Mouse (Mus musculus) thymus, adult 2 months (tissue): Measurements from ENCODE around the gene Wif1. TPM values are rescaled to one million over a fixed set of nuclear protein-coding genes. Genes with fewer than 3 reads are reported as not detected.

Experiments used
- DNase-seq: peaks from one replicate; pipeline ENCODE4 v3.0.0; 2021
- H3K27ac ChIP-seq: fragments of 200-500 bp; 2 replicates; pipeline ENCODE4 v1.5.1; 2012; ENCODE audit warnings: low read length, control low read depth; ENCODE audit not compliant: control insufficient read depth, insufficient read depth
- H3K27me3 ChIP-seq: fragments of 200-500 bp; 2 replicates; pipeline ENCODE4 v1.6.1; 2012; ENCODE audit warnings: mild to moderate bottlenecking, low read length, moderate library complexity, mixed read lengths; ENCODE audit not compliant: control insufficient read depth, insufficient read depth
- H3K36me3 ChIP-seq: fragments of 200-500 bp; 2 replicates; pipeline ENCODE4 v1.6.1; 2012; ENCODE audit warnings: mild to moderate bottlenecking, low read length, moderate library complexity; ENCODE audit not compliant: control insufficient read depth, insufficient read depth
- H3K4me1 ChIP-seq: fragments of 200-500 bp; replicated peaks from 2 replicates; pipeline ENCODE4 v1.6.1; 2012; ENCODE audit warnings: low read length; ENCODE audit not compliant: control insufficient read depth, insufficient read depth
- H3K4me3 ChIP-seq: fragments of 200-500 bp; 2 replicates; pipeline ENCODE4 v1.5.1; 2012; ENCODE audit warnings: mild to moderate bottlenecking, low read length, control low read depth, moderate library complexity; ENCODE audit not compliant: control insufficient read depth, insufficient read depth
- CTCF ChIP-seq: fragments of 200-500 bp; IDR thresholded peaks from 2 replicates; pipeline ENCODE4 v1.5.1; 2012; ENCODE audit warnings: mild to moderate bottlenecking, control low read depth, low read length, moderate library complexity, borderline replicate concordance; ENCODE audit not compliant: control insufficient read depth, poor library complexity, insufficient read depth; ENCODE audit errors: extremely low read depth
- POLR2A ChIP-seq: fragments of 200-500 bp; IDR thresholded peaks from 2 replicates; pipeline ENCODE4 v1.6.1; 2012; ENCODE audit warnings: mild to moderate bottlenecking, low read length, control low read depth, moderate library complexity; ENCODE audit not compliant: control insufficient read depth, poor library complexity, insufficient read depth; ENCODE audit errors: extremely low read depth
- WGBS: fragments of 180-500 bp; shearing (Covaris S2); methylation state at CpG from one replicate; pipeline ENCODE4 v1.1.7; 2018; 5-methylcytosine and 5-hydroxymethylcytosine counted together
- polyA plus RNA-seq: library from polyadenylated mRNA; depleted of rRNA; stranded (reverse); fragments of >200 nt; gene quantifications from 2 replicates; pipeline ENCODE4 v1.2.3, GENCODE M21; 2012

Gene Wif1
- polyA plus RNA-seq, 1 experiment = 0.97 TPM

GRCm38 (mm10) chr10:121031802-121032201 lies 2.0 kb upstream of the Wif1 start:
- WGBS = 2% methylated on average over 7 of the region's 7 CpGs
- TF ChIP-seq CTCF (no peak), POLR2A (no peak)
- DNase-seq = peak; percentile 4

DNA sequence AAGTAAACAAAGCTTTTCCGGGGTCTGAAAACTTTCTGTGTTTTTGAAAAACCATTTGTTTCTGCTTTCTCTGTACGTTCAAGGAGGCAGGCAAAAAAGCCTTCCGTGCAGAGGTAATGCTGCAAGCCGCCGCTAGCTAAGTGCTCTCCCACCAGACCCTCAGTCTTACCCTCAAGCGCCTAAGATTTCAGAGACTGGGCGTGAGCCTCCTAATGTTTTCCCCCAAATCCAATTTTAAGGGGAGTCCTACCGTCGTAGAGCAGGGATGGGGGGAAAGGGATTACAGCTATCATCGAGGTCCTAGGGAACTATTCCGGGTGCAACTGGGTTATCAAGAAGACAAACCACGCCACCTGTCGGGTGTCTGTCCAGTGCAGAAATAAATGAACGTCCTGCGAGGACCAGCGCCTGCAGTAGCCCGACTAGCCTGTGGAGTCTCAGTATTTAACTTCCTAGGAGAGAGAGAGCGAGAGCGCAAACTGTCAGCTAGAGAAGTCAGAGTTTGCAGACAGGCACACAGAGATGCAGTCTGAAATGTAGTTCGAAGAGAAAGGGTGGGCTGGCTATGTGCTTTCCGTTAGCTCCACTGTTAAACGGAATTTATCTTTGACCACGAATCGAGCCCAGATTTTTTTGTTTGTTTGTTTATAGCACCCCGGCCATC lies 500 bp upstream of the Wif1 start:
- DNase-seq = peak; percentile 52
- peak overlapping the region; percentile 48 for H3K4me3 ChIP-seq
- peaks cover 10% of the 10 kb centered on the region for H3K4me1 ChIP-seq
- H3K36me3 ChIP-seq = no peaks in the 10 kb centered on the region
- no peak overlapping the region for H3K27ac ChIP-seq
- WGBS = 1% methylated on average over 25 of the region's 25 CpGs
- TF ChIP-seq POLR2A (no peak), CTCF (no peak)
- H3K27me3 ChIP-seq = no peaks in the 10 kb centered on the region; the same call in none of the 2 replicates

More at GRCm38 (mm10) chr10:121031802-121032201, 2.0 kb upstream of the Wif1 start:
- Histone ChIP-seq H3K27me3 (no peaks in the 10 kb centered on the region; the same call in none of the 2 replicates), H3K4me1 (peaks cover 10% of the 10 kb centered on the region), H3K27ac (no peak overlapping the region), H3K36me3 (no peaks in the 10 kb centered on the region), H3K4me3 (no peak overlapping the region)

DNA sequence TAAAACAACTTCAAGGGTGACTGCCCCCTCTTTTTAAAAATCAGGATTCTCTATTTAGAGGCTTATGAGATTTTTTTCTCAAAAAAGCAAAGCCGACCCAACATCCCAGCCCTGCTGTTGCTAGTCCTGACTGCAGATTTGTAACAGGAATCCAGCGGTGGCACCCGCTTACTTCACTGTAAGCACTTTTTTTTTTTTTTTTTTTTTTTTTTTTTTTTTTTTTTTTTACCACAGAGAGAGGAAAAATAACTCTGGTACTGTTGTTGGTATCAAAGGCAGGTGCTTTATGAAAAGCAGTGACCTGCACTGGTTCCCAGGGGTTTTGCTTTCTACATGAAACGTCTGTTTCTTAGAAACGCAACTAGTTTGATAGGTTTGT lies 798 bp downstream of the Wif1 start:
- no peaks in the 10 kb centered on the region for H3K36me3 ChIP-seq
- TF ChIP-seq POLR2A (no peak), CTCF (no peak)
- peaks cover 10% of the 10 kb centered on the region for H3K4me1 ChIP-seq
- no peak overlapping the region for H3K27ac ChIP-seq
- H3K4me3 ChIP-seq = no peak overlapping the region
- DNase-seq = no peak
- no peaks in the 10 kb centered on the region; the same call in none of the 2 replicates for H3K27me3 ChIP-seq
- WGBS = 23% methylated on average over 5 of the region's 5 CpGs

GRCm38 (mm10) chr10:121038556-121039284 lies 5.0 kb downstream of the Wif1 start:
- Histone ChIP-seq H3K4me3 (no peak overlapping the region), H3K36me3 (no peaks in the 10 kb centered on the region), H3K4me1 (peaks cover 5% of the 10 kb centered on the region), H3K27me3 (no peaks in the 10 kb centered on the region; the same call in 1 of the 2 replicates), H3K27ac (no peak overlapping the region)
- no peak for DNase-seq
- TF ChIP-seq CTCF (no peak), POLR2A (no peak)
- 92% methylated on average over 4 of the region's 4 CpGs for WGBS

GRCm38 (mm10) chr10:121040911-121041310 lies 7.2 kb downstream of the Wif1 start:
- TF ChIP-seq CTCF (no peak), POLR2A (no peak)
- Histone ChIP-seq H3K27me3 (no peaks in the 10 kb centered on the region; the same call in 1 of the 2 replicates), H3K36me3 (no peaks in the 10 kb centered on the region), H3K4me3 (no peak overlapping the region), H3K27ac (no peak overlapping the region), H3K4me1 (no peaks in the 10 kb centered on the region)
- 50% methylated on average over 14 of the region's 14 CpGs for WGBS
- DNase-seq = no peak

DNA sequence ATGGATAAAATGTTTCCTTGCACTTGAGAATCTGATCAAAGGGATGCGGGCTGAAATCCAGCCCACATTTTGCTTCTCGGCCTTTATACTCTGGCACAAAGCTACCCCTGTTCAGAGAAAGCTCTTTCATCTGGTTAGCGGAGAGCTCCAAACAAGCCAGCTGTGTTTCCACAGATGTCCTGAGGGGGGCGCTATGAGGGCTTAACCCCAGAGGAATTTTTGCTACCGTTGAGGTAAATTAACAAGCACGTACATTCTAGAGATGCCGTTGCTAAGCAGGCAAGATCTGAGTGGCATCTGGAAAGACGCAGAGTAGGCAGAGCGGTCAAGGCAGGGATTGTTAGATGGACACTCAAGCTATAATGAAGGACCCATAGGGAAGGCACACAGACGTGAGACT lies 13.7 kb downstream of the Wif1 start:
- DNase-seq = no peak
- Histone ChIP-seq H3K27ac (no peak overlapping the region), H3K4me3 (no peak overlapping the region), H3K4me1 (no peaks in the 10 kb centered on the region), H3K36me3 (no peaks in the 10 kb centered on the region), H3K27me3 (no peaks in the 10 kb centered on the region)
- 87% methylated on average over 10 of the region's 10 CpGs for WGBS
- TF ChIP-seq CTCF (no peak), POLR2A (no peak)
